In the genomic region with DNA sequence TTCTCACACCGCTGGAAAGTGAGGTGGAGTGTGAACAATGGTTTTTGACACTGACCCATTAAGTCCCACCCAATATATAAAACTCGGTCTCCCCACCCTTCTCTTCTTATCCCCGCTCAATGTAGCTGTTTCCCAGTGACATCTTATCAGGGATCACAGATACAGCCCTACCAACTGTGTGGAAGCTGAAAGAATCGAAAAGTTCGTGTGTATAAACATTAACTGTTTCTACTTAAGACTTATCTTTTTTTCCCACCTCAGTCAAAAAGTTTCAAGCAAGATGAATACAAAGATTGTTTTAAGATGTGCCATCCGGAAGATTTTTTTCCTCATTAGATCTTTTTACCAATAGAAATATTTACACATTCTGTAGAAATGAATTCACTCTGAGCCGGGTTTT, we compare ENCODE assay signal across 8 mouse cellular contexts. TPM values are rescaled to one million over a fixed set of nuclear protein-coding genes. Genes with fewer than 3 reads are reported as not detected.
DNase-seq lines count a peak whose midpoint lies in the region; ATAC-seq lines count a peak whose summit lies in the region.

No protein-coding gene starts in this region.

- no peaks in the 10 kb centered on the region for H3K36me3 ChIP-seq in heart, embryonic 11.5 days (ENCODE audit: control insufficient read depth, insufficient read depth, low read length)
- H3K36me3 ChIP-seq in hindbrain, embryonic 16.5 days (ENCODE audit: control insufficient read depth, insufficient read depth, low read length): no peaks in the 10 kb centered on the region
- H3K36me3 ChIP-seq in midbrain, embryonic 11.5 days (ENCODE audit: control insufficient read depth, insufficient read depth, low read length): no peaks in the 10 kb centered on the region

- 14% methylated on average over 7 of the region's 7 CpGs for WGBS in heart, embryonic 11.5 days (ENCODE audit: insufficient replicate concordance)
- WGBS in hindbrain, embryonic 16.5 days: 28% methylated on average over 7 of the region's 7 CpGs
- 30% methylated on average over 7 of the region's 7 CpGs for WGBS in midbrain, embryonic 11.5 days

- no peak overlapping the region for H3K27ac ChIP-seq in heart, embryonic 11.5 days (ENCODE audit: low read depth, low read length)
- H3K27ac ChIP-seq in hindbrain, embryonic 16.5 days (ENCODE audit: low read depth, low read length): no peak overlapping the region
- no peak overlapping the region for H3K27ac ChIP-seq in midbrain, embryonic 11.5 days (ENCODE audit: low read depth, low read length)

- no peak for DNase-seq in heart, adult 18-20 months
- DNase-seq in c-Kit-positive CD71-positive TER-119-positive erythroid progenitor cells, embryonic 14.5 days (ENCODE audit: low spot score): peak; percentile 53
- peak; percentile 88 for DNase-seq in midbrain, embryonic 11.5 days (ENCODE audit: low spot score, missing footprints)
- DNase-seq in spleen, postnatal 36 days (ENCODE audit: low spot score in 2 of 2): no peak
- DNase-seq in thymus, postnatal 4 days: no peak
- DNase-seq in layer of hippocampus, postnatal 10 days (ENCODE audit: low spot score in 2 of 2): no peak

- H3K9me3 ChIP-seq in heart, embryonic 11.5 days (replicated peaks; ENCODE audit: control insufficient read depth, low read length): no peaks in the 10 kb centered on the region
- no peaks in the 10 kb centered on the region for H3K9me3 ChIP-seq in hindbrain, embryonic 16.5 days (ENCODE audit: control insufficient read depth, low read length)
- no peaks in the 10 kb centered on the region for H3K9me3 ChIP-seq in midbrain, embryonic 11.5 days (ENCODE audit: control insufficient read depth, low read length)

- no peak for ATAC-seq in heart, embryonic 11.5 days (replicated peaks; ENCODE audit: insufficient number of reproducible peaks, low FRiP score, low TSS enrichment)
- no peak for ATAC-seq in hindbrain, embryonic 16.5 days
- ATAC-seq in midbrain, embryonic 11.5 days (ENCODE audit: low FRiP score): no peak

- H3K4me2 ChIP-seq in heart, embryonic 11.5 days: peak overlapping the region; percentile 77
- H3K4me2 ChIP-seq in hindbrain, embryonic 16.5 days (ENCODE audit: low read length): peak overlapping the region; percentile 69
- H3K4me2 ChIP-seq in midbrain, embryonic 11.5 days: peak overlapping the region; percentile 95

- peak overlapping the region; percentile 88 for H3K4me3 ChIP-seq in heart, embryonic 11.5 days (ENCODE audit: low read depth, low read length)
- H3K4me3 ChIP-seq in hindbrain, embryonic 16.5 days (ENCODE audit: low read length): peak overlapping the region; percentile 98
- H3K4me3 ChIP-seq in midbrain, embryonic 11.5 days (ENCODE audit: low read depth, low read length): peak overlapping the region; percentile 98

- no peaks in the 10 kb centered on the region for H3K27me3 ChIP-seq in heart, embryonic 11.5 days (ENCODE audit: control insufficient read depth, insufficient read depth, low read length)
- H3K27me3 ChIP-seq in hindbrain, embryonic 16.5 days (replicated peaks; ENCODE audit: control insufficient read depth, insufficient read depth, low read length): no peaks in the 10 kb centered on the region
- H3K27me3 ChIP-seq in midbrain, embryonic 11.5 days (ENCODE audit: control insufficient read depth, insufficient read depth, low read length): no peaks in the 10 kb centered on the region

- H3K9ac ChIP-seq in heart, embryonic 11.5 days (ENCODE audit: low read depth, low read length): no peak overlapping the region
- H3K9ac ChIP-seq in hindbrain, embryonic 16.5 days (ENCODE audit: low read depth, low read length): no peak overlapping the region
- peak overlapping the region; percentile 24; the same call in 1 of the 2 replicates for H3K9ac ChIP-seq in midbrain, embryonic 11.5 days (ENCODE audit: low read length)

- H3K4me1 ChIP-seq in heart, embryonic 11.5 days (ENCODE audit: control insufficient read depth, insufficient read depth, low read length): peaks cover 22% of the 10 kb centered on the region
- H3K4me1 ChIP-seq in hindbrain, embryonic 16.5 days (ENCODE audit: control insufficient read depth, insufficient read depth, low read depth, low read length): peaks cover 24% of the 10 kb centered on the region
- peaks cover 22% of the 10 kb centered on the region for H3K4me1 ChIP-seq in midbrain, embryonic 11.5 days (ENCODE audit: control insufficient read depth, insufficient read depth, low read length)

RNA-seq across cellular contexts. Expression of a gene that starts 1.5 kb away (rescaled TPM):
- polyA plus RNA-seq in heart, embryonic 11.5 days (2014; fragmentation: Nextera tagmentation; extraction: Ambion mirVana): 271 and 345 TPM in 2 replicates
- total RNA-seq in heart, adult 18-20 months (2021): 100 to 1,000 TPM; 318 to 322 TPM
- 464 and 482 TPM in 2 replicates for polyA plus RNA-seq in hindbrain, embryonic 16.5 days (2015; fragmentation: Nextera tagmentation; extraction: Ambion mirVana)
- polyA plus RNA-seq in midbrain, embryonic 11.5 days (2014; fragmentation: Nextera tagmentation; extraction: Ambion mirVana): 233 and 256 TPM in 2 replicates
- 100 to 1,000 TPM; 420 to 448 TPM for total RNA-seq in layer of hippocampus, postnatal 10 days (2021)

Comparison
In these comparisons a context has a peak if more than half of its experiments do, and no peak if none do; other contexts are left out.
1. DNase-seq: peak in c-Kit-positive CD71-positive TER-119-positive erythroid progenitor cells, embryonic 14.5 days (single experiment) and midbrain, embryonic 11.5 days (single experiment); none in heart, adult 18-20 months (0 of 2), spleen, postnatal 36 days (0 of 2), thymus, postnatal 4 days (single experiment) and layer of hippocampus, postnatal 10 days (0 of 2).
2. Peak in every context shown above with its lines, with median percentiles within 50 percentile points of each other: H3K4me2 ChIP-seq and H3K4me3 ChIP-seq.